Mouse (Mus musculus): ENCODE results near the gene Pde10a. TPM values are rescaled to one million over a fixed set of nuclear protein-coding genes. Genes with fewer than 3 reads are reported as not detected.

The Pde10a gene
- total and polyA plus RNA-seq, 2 experiments from 2014 or later: 1.5 to 3.0 TPM

- no peak overlapping the region for H3K4me2 ChIP-seq (ENCODE audit: low read depth, low read length)
- 54% methylated on average over 6 of the region's 6 CpGs for WGBS
- H3K9ac ChIP-seq (replicated peaks; ENCODE audit: low read depth, low read length): no peak overlapping the region
- peaks cover 55% of the 10 kb centered on the region for H3K27me3 ChIP-seq (ENCODE audit: control insufficient read depth, insufficient read depth, low read length)
- no peaks in the 10 kb centered on the region for H3K9me3 ChIP-seq (replicated peaks; ENCODE audit: control insufficient read depth, low read length)
- no peak overlapping the region for H3K4me3 ChIP-seq (ENCODE audit: low read depth, low read length)
- H3K27ac ChIP-seq (ENCODE audit: low read depth): no peak overlapping the region
- DNase-seq (ENCODE audit: low spot score) (no peak), ATAC-seq (ENCODE audit: insufficient read depth, low read depth) (no peak)
- peaks cover 16% of the 10 kb centered on the region for H3K4me1 ChIP-seq (ENCODE audit: control insufficient read depth, insufficient read depth)
- TF ChIP-seq CTCF (IDR thresholded peaks at IDR 0.05; ENCODE audit: low read depth) (no peak), EP300 (IDR thresholded peaks at IDR 0.05; ENCODE audit: low read depth) (no peak)
- H3K36me3 ChIP-seq (replicated peaks; ENCODE audit: control insufficient read depth, insufficient read depth, low read length): no peaks in the 10 kb centered on the region
Measured at GRCm38 (mm10) chr17:8809771-8810170, 284.6 kb downstream of the Pde10a start.

GRCm38 (mm10) chr17:8810201-8810600 is 285.0 kb downstream of the Pde10a start:
- Histone ChIP-seq H3K4me1 (ENCODE audit: control insufficient read depth, insufficient read depth) (peaks cover 16% of the 10 kb centered on the region), H3K36me3 (replicated peaks; ENCODE audit: control insufficient read depth, insufficient read depth, low read length) (no peaks in the 10 kb centered on the region), H3K4me2 (ENCODE audit: low read depth, low read length) (no peak overlapping the region), H3K27ac (ENCODE audit: low read depth) (no peak overlapping the region), H3K9ac (replicated peaks; ENCODE audit: low read depth, low read length) (no peak overlapping the region), H3K9me3 (replicated peaks; ENCODE audit: control insufficient read depth, low read length) (no peaks in the 10 kb centered on the region), H3K27me3 (ENCODE audit: control insufficient read depth, insufficient read depth, low read length) (peaks cover 51% of the 10 kb centered on the region), H3K4me3 (ENCODE audit: low read depth, low read length) (no peak overlapping the region)
- DNase-seq (ENCODE audit: low spot score) (no peak), ATAC-seq (ENCODE audit: insufficient read depth, low read depth) (no peak)
- TF ChIP-seq EP300 (IDR thresholded peaks at IDR 0.05; ENCODE audit: low read depth): no peak
- no peak for TF ChIP-seq CTCF (IDR thresholded peaks at IDR 0.05; ENCODE audit: low read depth)
- 83% methylated on average over 8 of the region's 8 CpGs for WGBS

GRCm38 (mm10) chr17:8812228-8812865 is 287.2 kb downstream of the Pde10a start:
- DNase-seq (ENCODE audit: low spot score) (no peak), ATAC-seq (ENCODE audit: insufficient read depth, low read depth) (peak; percentile 49; the same call in 1 of the 2 replicates)
- H3K27me3 ChIP-seq (ENCODE audit: control insufficient read depth, insufficient read depth, low read length): peaks cover 31% of the 10 kb centered on the region
- WGBS: 24% methylated on average over 12 of the region's 12 CpGs
- no peaks in the 10 kb centered on the region for H3K36me3 ChIP-seq (replicated peaks; ENCODE audit: control insufficient read depth, insufficient read depth, low read length)
- no peak overlapping the region for H3K9ac ChIP-seq (replicated peaks; ENCODE audit: low read depth, low read length)
- H3K27ac ChIP-seq (ENCODE audit: low read depth): no peak overlapping the region
- H3K4me1 ChIP-seq (ENCODE audit: control insufficient read depth, insufficient read depth): peaks cover 16% of the 10 kb centered on the region
- TF ChIP-seq CTCF (IDR thresholded peaks at IDR 0.05; ENCODE audit: low read depth) (no peak), EP300 (IDR thresholded peaks at IDR 0.05; ENCODE audit: low read depth) (no peak)
- H3K9me3 ChIP-seq (replicated peaks; ENCODE audit: control insufficient read depth, low read length): no peaks in the 10 kb centered on the region
- H3K4me3 ChIP-seq (ENCODE audit: low read depth, low read length): no peak overlapping the region
- no peak overlapping the region for H3K4me2 ChIP-seq (ENCODE audit: low read depth, low read length)

- Histone ChIP-seq H3K9ac (replicated peaks; ENCODE audit: low read depth, low read length) (no peak overlapping the region), H3K4me1 (ENCODE audit: control insufficient read depth, insufficient read depth) (peaks cover 16% of the 10 kb centered on the region), H3K9me3 (replicated peaks; ENCODE audit: control insufficient read depth, low read length) (no peaks in the 10 kb centered on the region), H3K4me2 (ENCODE audit: low read depth, low read length) (no peak overlapping the region), H3K27ac (ENCODE audit: low read depth) (no peak overlapping the region), H3K4me3 (ENCODE audit: low read depth, low read length) (no peak overlapping the region), H3K27me3 (ENCODE audit: control insufficient read depth, insufficient read depth, low read length) (peaks cover 23% of the 10 kb centered on the region), H3K36me3 (replicated peaks; ENCODE audit: control insufficient read depth, insufficient read depth, low read length) (no peaks in the 10 kb centered on the region)
- ATAC-seq (ENCODE audit: insufficient read depth, low read depth) (no peak), DNase-seq (ENCODE audit: low spot score) (no peak)
- TF ChIP-seq EP300 (IDR thresholded peaks at IDR 0.05; ENCODE audit: low read depth) (no peak), CTCF (IDR thresholded peaks at IDR 0.05; ENCODE audit: low read depth) (no peak)
- 60% methylated on average over 3 of the region's 3 CpGs for WGBS
Measured at GRCm38 (mm10) chr17:8813773-8814491, 288.8 kb downstream of the Pde10a start.

GRCm38 (mm10) chr17:8815376-8815775 is 290.2 kb downstream of the Pde10a start:
- Histone ChIP-seq H3K9ac (replicated peaks; ENCODE audit: low read depth, low read length) (no peak overlapping the region), H3K4me3 (ENCODE audit: low read depth, low read length) (no peak overlapping the region), H3K4me2 (ENCODE audit: low read depth, low read length) (no peak overlapping the region), H3K36me3 (replicated peaks; ENCODE audit: control insufficient read depth, insufficient read depth, low read length) (no peaks in the 10 kb centered on the region), H3K9me3 (replicated peaks; ENCODE audit: control insufficient read depth, low read length) (no peaks in the 10 kb centered on the region), H3K27ac (ENCODE audit: low read depth) (no peak overlapping the region), H3K4me1 (ENCODE audit: control insufficient read depth, insufficient read depth) (peaks cover 16% of the 10 kb centered on the region), H3K27me3 (ENCODE audit: control insufficient read depth, insufficient read depth, low read length) (peaks cover 9% of the 10 kb centered on the region; the same call in 1 of the 2 replicates)
- TF ChIP-seq CTCF (IDR thresholded peaks at IDR 0.05; ENCODE audit: low read depth) (no peak), EP300 (IDR thresholded peaks at IDR 0.05; ENCODE audit: low read depth) (no peak)
- ATAC-seq (ENCODE audit: insufficient read depth, low read depth) (no peak), DNase-seq (ENCODE audit: low spot score) (no peak)
- WGBS: 83% methylated on average over 3 of the region's 3 CpGs

All from heart, postnatal 0 days (tissue).